Mouse (Mus musculus) granulocyte monocyte progenitor cell, adult 5-6 weeks (primary cell): ENCODE measurements around the gene Cdc42bpg. TPM values are rescaled to one million over a fixed set of nuclear protein-coding genes. Genes with fewer than 3 reads are reported as not detected.
A peak's percentile ranks its signal among the peaks of the same experiment; 100 is the strongest.
"Not testable (repeated sequence)": the region's sequence is repeated elsewhere in the genome, so short reads cannot be mapped to it uniquely, and the experiment has no call there.

Source experiments
- ATAC-seq: replicated peaks from 2 replicates; pipeline ENCODE4 v1.8.0; 2016; ENCODE audit warnings: mild to moderate bottlenecking, moderate TSS enrichment, inconsistent platforms; ENCODE audit not compliant: poor library complexity, severe bottlenecking
- total RNA-seq, 2 experiments: library from RNA; stranded (forward) in 1 of 2; stranded (reverse) in 1 of 2; fragments of 200-712, 200-1000 nt in 1 of 2; fragments of >200 nt in 1 of 2; fragmentation: Nextera tagmentation in 1 of 2; gene quantifications; 2 replicates each; pipeline ENCODE4 v1.2.3; 2014 to 2017

Cdc42bpg gene
- total RNA-seq, 2 experiments from 2014 or later, result 2.6 to 3.6 TPM

DNA sequence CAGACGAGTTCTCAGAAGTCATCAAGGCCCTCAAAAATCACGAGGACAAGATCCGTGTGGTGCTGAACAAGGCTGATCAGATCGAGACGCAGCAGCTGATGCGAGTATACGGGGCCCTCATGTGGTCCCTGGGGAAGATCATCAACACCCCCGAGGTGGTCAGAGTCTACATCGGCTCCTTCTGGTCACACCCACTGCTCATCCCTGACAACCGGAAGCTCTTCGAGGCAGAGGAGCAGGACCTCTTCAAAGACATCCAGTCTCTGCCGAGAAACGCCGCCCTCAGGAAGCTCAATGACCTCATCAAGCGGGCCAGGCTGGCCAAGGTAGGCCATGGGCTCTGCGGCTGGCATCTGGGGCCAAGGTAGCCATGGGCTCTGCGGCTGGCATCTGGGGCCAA, 12.0 kb upstream of the Cdc42bpg start:
- no peak for ATAC-seq

GRCm38 (mm10) chr19:6296551-6297210, 9.6 kb upstream of the Cdc42bpg start:
- no peak for ATAC-seq

- ATAC-seq, result peak; percentile 81
These were observed 8.6 kb upstream of the Cdc42bpg start for GRCm38 (mm10) chr19:6297641-6298040.

- ATAC-seq, result no peak
These were observed 7.3 kb upstream of the Cdc42bpg start for GRCm38 (mm10) chr19:6299003-6299402.

DNA sequence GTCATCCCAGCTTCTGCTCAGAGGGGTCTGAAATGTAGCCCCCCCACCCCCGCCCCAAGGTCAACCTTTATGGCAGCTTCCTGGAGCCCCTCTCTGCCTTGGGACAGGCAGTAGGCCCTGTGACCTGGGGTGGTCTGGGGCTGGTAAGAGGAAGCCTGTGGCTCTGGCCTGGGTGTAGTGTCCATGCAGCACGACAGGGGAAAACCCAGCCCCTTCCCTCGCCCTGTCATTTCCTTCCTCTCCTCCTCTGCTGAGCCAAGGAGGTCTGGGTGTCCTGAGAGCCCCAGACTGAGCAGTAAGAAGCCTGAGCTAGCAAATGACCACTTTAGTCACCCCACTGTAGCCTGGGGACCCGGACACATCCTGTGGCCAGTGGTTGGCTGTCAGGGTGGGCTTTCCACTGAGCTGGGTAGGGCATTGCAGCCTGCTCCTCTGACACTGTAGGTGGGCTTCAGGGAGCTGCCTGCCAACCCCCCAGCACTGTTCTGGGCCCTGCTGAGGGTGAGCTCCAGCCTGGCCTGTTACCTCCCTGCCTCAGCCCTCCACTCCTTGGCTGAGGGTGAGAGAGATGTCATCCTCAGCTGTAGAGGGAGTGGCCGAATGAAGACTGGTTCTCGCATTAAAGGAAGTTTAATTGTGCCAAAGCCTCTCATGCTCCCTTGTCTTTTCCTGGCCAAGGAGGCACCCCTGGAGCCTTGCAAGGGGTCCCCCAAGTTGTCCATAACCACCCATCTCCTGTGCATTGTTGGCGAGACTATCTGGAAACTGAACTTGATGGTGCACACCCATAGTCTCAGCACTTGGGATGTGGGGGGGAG, 6.6 kb upstream of the Cdc42bpg start:
- peak; percentile 44 for ATAC-seq

DNA sequence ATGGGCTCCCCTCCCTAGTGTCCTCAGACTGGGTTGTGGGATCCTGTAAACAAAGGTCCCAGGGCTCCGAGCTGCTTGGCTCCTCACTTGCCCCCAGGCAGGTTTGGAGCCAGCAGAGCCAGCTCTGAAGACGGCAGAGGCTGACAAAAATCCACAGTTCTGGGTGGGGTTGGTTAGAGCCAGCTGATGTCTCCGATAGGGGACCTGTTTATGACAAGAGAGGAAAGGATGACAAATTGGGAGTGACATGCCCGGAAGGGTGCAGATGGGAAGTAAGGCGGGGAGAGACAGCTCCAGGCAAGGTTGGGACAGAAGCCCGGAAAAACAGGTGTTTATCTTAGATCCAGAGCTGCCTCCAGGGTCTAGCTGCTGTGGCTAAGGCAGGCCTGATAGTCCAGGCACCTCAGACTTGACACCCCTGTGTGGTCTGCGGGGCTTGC, 5.8 kb upstream of the Cdc42bpg start:
- no peak for ATAC-seq

- no peak for ATAC-seq
These were observed 4.1 kb upstream of the Cdc42bpg start for GRCm38 (mm10) chr19:6302114-6302513.

DNA sequence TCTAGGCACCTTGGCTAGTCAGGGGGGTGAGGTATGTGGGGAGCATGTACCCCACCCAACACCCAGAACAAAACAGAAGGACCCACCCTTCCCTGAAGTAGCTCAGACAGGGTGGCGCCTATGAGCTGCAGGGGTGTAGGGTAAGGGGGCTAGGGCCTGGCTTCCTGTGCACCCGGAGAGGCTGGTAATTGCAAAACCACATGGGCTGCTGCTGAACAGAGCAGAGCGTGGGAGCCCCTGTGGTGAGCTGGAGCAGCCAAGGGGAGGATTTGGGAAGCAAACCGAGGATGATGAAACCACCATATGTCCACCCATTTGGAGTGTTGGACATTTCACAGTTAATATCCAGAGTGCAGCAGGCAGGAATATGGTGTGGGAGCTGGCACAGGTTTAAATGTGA, 3.7 kb upstream of the Cdc42bpg start:
- ATAC-seq, result peak; percentile 52

DNA sequence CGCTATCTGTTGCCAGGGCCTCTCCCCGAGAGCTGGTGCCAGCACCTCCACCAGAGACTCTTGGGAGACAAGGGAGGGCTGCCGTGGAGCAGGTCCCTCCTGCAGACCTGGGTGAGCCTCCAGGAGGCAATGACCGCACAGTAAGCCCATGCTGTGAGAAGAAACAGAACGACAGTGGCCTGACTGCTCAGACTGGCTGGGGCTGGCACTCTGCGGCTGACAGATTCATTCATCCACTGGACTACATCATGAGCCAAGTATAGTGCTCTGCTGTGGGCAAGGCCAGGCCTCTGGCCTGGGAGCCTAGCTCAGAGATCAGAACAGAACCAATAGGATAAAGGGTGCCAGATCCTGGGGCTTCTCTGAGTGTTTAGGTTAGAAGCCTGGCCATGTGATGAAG, 2.4 kb upstream of the Cdc42bpg start:
- no peak for ATAC-seq

- peak; percentile 50 for ATAC-seq
These were observed 1.3 kb upstream of the Cdc42bpg start for GRCm38 (mm10) chr19:6304787-6305516.

DNA sequence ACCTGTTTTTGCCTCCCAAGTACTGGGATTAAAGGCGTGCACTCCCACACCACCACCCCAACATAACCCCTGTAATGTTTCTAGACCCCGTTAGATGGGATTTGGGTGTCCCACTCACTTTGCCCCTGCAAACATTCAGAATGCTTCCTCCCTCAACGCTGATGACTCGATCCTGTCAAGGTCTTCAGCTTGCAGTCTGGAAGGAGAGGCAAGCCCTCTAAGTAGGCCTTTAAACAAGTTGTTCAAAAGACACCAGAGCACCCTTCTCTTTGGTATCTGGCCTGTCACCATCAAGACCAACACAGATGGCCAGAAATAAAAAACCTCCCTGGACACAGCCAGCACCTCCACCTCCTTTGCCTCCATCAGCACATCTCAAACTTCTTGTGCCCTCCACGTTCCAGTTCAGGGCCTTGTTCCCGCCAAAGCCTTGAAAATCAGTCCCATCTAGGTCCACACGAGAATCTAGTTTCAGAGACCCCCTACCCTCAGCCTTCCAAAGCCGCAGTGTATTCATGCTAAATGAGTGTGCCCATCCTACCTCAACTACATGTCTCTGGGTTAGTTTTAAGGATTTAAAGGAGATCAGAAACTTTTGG, 640 bp upstream of the Cdc42bpg start:
- ATAC-seq, result no peak

DNA sequence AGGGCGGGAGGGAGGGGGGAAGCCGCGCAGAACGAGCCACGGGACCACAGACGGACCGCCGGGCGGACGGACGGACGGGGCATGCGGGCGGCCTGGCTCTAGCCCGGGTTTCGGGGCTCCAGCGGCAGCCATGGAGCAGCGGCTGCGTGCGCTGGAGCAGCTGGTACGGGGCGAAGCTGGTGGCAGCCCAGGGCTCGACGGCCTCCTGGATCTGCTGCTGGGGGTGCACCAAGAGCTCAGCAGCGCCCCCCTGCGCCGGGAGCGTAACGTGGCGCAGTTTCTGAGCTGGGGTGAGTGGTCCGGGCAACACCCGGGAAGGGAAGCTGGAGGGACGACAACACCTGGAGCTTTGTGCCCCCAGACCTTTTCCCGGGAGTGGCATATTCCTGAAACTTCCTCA, 330 bp downstream of the Cdc42bpg start:
- ATAC-seq, result peak; percentile 58

DNA sequence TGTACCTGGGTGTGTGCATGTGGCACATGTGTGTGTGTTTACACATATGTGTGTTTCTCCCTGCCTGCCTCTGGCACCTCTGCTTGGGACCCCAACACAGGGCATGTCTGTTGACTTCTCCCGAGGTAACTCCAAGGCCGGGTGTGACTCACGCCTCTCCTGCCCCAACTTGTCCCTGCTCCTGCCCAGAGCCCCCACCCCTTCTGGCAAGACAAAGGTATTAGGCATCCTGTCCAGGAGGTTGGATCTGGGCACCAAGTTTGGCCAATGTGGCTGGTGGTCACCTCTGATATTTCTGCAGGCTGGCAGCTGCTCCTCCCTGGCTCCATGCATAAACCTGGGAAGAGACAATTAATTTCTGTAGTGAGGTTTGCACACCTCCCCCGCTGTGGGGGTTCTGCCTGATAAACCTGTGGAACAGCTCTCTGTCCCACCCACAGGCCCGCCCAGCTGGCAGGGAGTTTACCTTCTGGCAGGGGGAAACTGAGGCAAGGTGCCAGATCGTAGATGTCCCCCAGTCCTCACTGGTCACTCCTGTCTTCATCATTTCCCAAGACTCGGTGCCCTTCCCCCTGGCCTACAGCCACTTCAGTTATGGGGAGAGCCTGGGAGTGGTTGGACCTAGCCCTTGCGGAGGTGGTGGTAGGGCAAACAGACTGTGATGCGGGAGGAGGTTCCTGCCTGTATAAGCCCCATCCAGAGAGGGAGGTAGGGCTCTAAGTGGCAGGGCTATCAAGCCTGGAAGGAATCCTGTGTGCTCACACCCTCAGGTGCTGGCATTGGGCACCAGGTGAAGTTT, 1.7 kb downstream of the Cdc42bpg start:
- ATAC-seq, result no peak

DNA sequence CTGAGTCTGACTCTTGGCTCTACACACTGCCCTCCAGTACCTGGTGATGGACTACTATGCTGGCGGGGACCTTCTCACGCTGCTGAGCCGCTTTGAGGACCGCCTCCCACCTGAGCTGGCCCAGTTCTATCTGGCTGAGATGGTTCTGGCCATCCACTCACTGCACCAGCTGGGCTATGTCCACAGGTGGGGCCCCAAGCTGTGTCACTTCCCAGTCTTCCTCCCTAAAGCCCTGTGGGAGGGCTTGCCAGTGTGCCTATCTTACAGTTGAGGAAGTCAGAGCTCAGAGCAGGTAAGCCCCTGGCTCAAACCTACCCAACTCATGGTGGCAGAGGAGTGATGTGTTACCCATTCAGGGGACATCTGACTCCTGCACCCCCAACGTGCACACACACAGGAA, 3.9 kb downstream of the Cdc42bpg start:
- ATAC-seq, result no peak

- ATAC-seq, result not testable (repeated sequence)
These were observed 5.5 kb downstream of the Cdc42bpg start for GRCm38 (mm10) chr19:6311783-6312182.

DNA sequence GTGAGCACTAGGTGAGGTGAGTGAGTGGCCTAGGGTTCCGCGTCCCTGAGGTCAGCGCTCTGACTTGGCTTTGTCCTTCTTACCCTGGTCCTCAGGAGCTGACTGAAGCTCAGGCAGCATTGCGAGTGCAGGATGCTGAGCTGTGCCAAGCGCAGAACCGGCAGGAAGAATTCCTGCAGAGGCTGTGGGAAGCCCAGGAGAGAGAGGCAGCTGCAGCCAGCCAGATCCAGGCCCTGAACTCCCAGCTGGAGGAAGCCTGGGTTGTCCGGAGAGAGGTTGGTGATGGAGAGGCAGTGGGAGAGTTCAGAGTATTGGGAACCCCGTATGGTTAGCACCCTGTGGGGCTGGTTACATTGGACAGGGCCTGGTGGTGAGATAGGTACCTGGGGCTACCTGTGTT, 7.5 kb downstream of the Cdc42bpg start:
- no peak for ATAC-seq

- no peak for ATAC-seq
These were observed 8.3 kb downstream of the Cdc42bpg start for GRCm38 (mm10) chr19:6314513-6314912.

DNA sequence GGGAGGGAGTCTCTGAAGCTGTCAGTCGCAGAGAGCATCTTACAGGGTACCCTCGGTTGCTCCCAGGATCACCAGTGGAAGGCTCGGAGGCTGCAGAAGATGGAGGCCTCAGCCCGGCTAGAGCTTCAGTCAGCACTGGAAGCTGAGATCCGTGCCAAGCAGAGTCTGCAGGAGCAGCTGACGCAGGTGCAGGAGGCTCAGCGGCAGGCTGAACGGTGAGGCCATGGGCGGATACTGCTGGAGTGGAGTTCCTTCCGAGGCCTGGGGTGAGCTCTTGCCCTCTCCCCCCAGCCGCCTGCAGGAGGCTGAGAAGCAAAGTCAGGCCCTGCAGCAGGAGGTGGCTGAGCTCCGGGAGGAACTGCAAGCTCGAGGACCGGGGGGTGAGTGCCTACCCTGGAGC, 9.3 kb downstream of the Cdc42bpg start:
- no peak for ATAC-seq

- ATAC-seq, result no peak
These were observed 11.9 kb downstream of the Cdc42bpg start for GRCm38 (mm10) chr19:6318145-6318544.

- no peak for ATAC-seq
These were observed 15.1 kb downstream of the Cdc42bpg start for GRCm38 (mm10) chr19:6321358-6321757.
